Mouse (Mus musculus) lung, postnatal 0 days (tissue): ENCODE measurements around the gene Egln3.

Source experiments
- CTCF ChIP-seq: IDR thresholded peaks from 2 replicates; pipeline ENCODE4 v1.5.1; 2016; ENCODE audit warnings: antibody characterized with exemption, mild to moderate bottlenecking
- EP300 ChIP-seq: IDR thresholded peaks from 2 replicates; pipeline ENCODE4 v1.6.1; 2016; ENCODE audit warnings: antibody characterized with exemption, mild to moderate bottlenecking, control low read depth

DNA sequence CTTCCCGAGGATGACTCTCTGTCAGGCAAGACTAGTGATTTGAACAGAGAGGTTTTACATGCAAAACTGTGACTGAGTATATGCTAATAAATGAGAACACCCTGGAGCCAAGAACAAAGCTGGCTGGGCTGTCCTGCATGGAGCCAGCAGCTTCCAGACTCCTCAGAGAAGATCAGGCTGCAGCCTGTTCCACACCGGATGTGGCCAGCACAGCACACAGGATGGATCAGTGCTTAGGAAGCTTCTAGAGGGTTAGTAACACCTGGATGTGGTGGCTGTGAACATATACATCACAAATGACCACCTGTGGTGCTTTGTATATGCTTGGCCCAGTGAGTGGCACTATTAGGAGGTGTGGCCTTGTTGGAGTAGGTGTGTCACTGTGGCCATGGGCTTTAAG is 43.4 kb downstream of the Egln3 start:
- TF ChIP-seq EP300 (no peak), CTCF (no peak)
